ENCODE assay signal across 14 mouse cellular contexts in genomic region chr3:135556851-135557662, GRCm38 (mm10).
A peak's percentile ranks its signal among the peaks of the same experiment; 100 is the strongest.
DNase-seq lines count a peak whose midpoint lies in the region; ATAC-seq and TF ChIP-seq lines count a peak whose summit lies in the region.
"Had no signal": no experiment of that assay in that cellular context is flagged by ENCODE, and none has a peak within 500 bp of the region (broad histone marks: within the 10 kb centered on the region; RNA-seq: fewer than 3 reads in every experiment).

No protein-coding gene starts in this region.

- ATAC-seq in forebrain, embryonic 14.5 days: peak; percentile 74; the same call in 1 of the 2 replicates
- no peak for ATAC-seq in forebrain, embryonic 11.5 days (replicated peaks; ENCODE audit: low FRiP score)
- ATAC-seq in forebrain, postnatal 0 days: peak; percentile 88
- no peak for ATAC-seq in stomach, postnatal 0 days (ENCODE audit: low FRiP score, low TSS enrichment)
- no peak for ATAC-seq in monocyte, adult 5-6 weeks (replicated peaks; ENCODE audit: insufficient number of reproducible peaks, low FRiP score, low TSS enrichment, poor library complexity, severe bottlenecking)

- no peak overlapping the region for H3K4me2 ChIP-seq in forebrain, embryonic 14.5 days (ENCODE audit: low read length)
- no peak overlapping the region for H3K4me2 ChIP-seq in forebrain, embryonic 11.5 days (ENCODE audit: low read depth, low read length, severe bottlenecking)
- H3K4me2 ChIP-seq in forebrain, postnatal 0 days (ENCODE audit: low read depth): no peak overlapping the region
- no peak overlapping the region for H3K4me2 ChIP-seq in stomach, postnatal 0 days (replicated peaks; ENCODE audit: low read depth)
- H3K4me2 ChIP-seq: embryonic facial prominence, embryonic 13.5 days; lung, embryonic 15.5 days had no signal

- no peaks in the 10 kb centered on the region for H3K4me1 ChIP-seq in forebrain, embryonic 14.5 days (ENCODE audit: control insufficient read depth, insufficient read depth, low read length)
- H3K4me1 ChIP-seq in forebrain, embryonic 11.5 days (replicated peaks; ENCODE audit: control insufficient read depth, insufficient read depth, low read length): no peaks in the 10 kb centered on the region
- H3K4me1 ChIP-seq in forebrain, postnatal 0 days (ENCODE audit: insufficient read depth): no peaks in the 10 kb centered on the region
- no peaks in the 10 kb centered on the region for H3K4me1 ChIP-seq in stomach, postnatal 0 days (replicated peaks; ENCODE audit: control insufficient read depth, insufficient read depth)
- H3K4me1 ChIP-seq: embryonic facial prominence, embryonic 13.5 days; heart, embryonic 10.5 days; lung, embryonic 15.5 days had no signal

- no peak for TF ChIP-seq EP300 in stomach, postnatal 0 days (optimal IDR thresholded peaks at IDR 0.05)

- no peak for TF ChIP-seq CTCF in forebrain, postnatal 0 days (IDR thresholded peaks at IDR 0.05; ENCODE audit: low read depth)
- TF ChIP-seq CTCF in stomach, postnatal 0 days (IDR thresholded peaks at IDR 0.05; ENCODE audit: low read depth): no peak

- H3K27me3 ChIP-seq in forebrain, embryonic 14.5 days (replicated peaks; ENCODE audit: control insufficient read depth, insufficient read depth, low read length): no peaks in the 10 kb centered on the region
- no peaks in the 10 kb centered on the region for H3K27me3 ChIP-seq in forebrain, embryonic 11.5 days (ENCODE audit: control insufficient read depth, insufficient read depth, low read length)
- H3K27me3 ChIP-seq in forebrain, postnatal 0 days (ENCODE audit: insufficient read depth, low read length): no peaks in the 10 kb centered on the region
- H3K27me3 ChIP-seq in stomach, postnatal 0 days (ENCODE audit: control insufficient read depth, insufficient read depth, low read length): no peaks in the 10 kb centered on the region
- H3K27me3 ChIP-seq: embryonic facial prominence, embryonic 13.5 days; lung, embryonic 15.5 days had no signal

- H3K9ac ChIP-seq in forebrain, embryonic 14.5 days (ENCODE audit: low read length): no peak overlapping the region
- no peak overlapping the region for H3K9ac ChIP-seq in forebrain, embryonic 11.5 days (ENCODE audit: low read length)
- no peak overlapping the region for H3K9ac ChIP-seq in forebrain, postnatal 0 days
- no peak overlapping the region for H3K9ac ChIP-seq in stomach, postnatal 0 days (ENCODE audit: low read length)
- H3K9ac ChIP-seq: embryonic facial prominence, embryonic 13.5 days; lung, embryonic 15.5 days had no signal

- intact Hi-C loops in left cerebral cortex, postnatal 14 days (cut with DNase I): no loop called here
- intact Hi-C loops in left cerebral cortex, postnatal 10 days (cut with DNase I): no loop called here

- no peaks in the 10 kb centered on the region for H3K9me3 ChIP-seq in forebrain, embryonic 14.5 days (replicated peaks; ENCODE audit: control insufficient read depth, low read length)
- no peaks in the 10 kb centered on the region for H3K9me3 ChIP-seq in forebrain, embryonic 11.5 days (ENCODE audit: control insufficient read depth, low read length)
- H3K9me3 ChIP-seq in forebrain, postnatal 0 days (ENCODE audit: low read length): no peaks in the 10 kb centered on the region
- H3K9me3 ChIP-seq in stomach, postnatal 0 days (ENCODE audit: control insufficient read depth, low read length): no peaks in the 10 kb centered on the region
- H3K9me3 ChIP-seq: embryonic facial prominence, embryonic 13.5 days; heart, embryonic 10.5 days; lung, embryonic 15.5 days had no signal

- no peak overlapping the region for H3K27ac ChIP-seq in forebrain, embryonic 14.5 days (ENCODE audit: low read depth, low read length)
- H3K27ac ChIP-seq in forebrain, embryonic 11.5 days (ENCODE audit: low read depth, low read length): no peak overlapping the region
- H3K27ac ChIP-seq in forebrain, postnatal 0 days (ENCODE audit: low read depth, low read length): no peak overlapping the region
- H3K27ac ChIP-seq in stomach, postnatal 0 days (replicated peaks): no peak overlapping the region
- H3K27ac ChIP-seq: embryonic facial prominence, embryonic 13.5 days; heart, embryonic 10.5 days; lung, embryonic 15.5 days had no signal

- no peaks in the 10 kb centered on the region for H3K36me3 ChIP-seq in forebrain, embryonic 14.5 days (ENCODE audit: control insufficient read depth, insufficient read depth, low read length)
- no peaks in the 10 kb centered on the region for H3K36me3 ChIP-seq in forebrain, embryonic 11.5 days (ENCODE audit: control insufficient read depth, insufficient read depth, low read length)
- H3K36me3 ChIP-seq in forebrain, postnatal 0 days (ENCODE audit: insufficient read depth): no peaks in the 10 kb centered on the region
- H3K36me3 ChIP-seq in stomach, postnatal 0 days (ENCODE audit: control insufficient read depth, insufficient read depth, low read length): no peaks in the 10 kb centered on the region
- H3K36me3 ChIP-seq: embryonic facial prominence, embryonic 13.5 days; lung, embryonic 15.5 days had no signal

- peak; percentile 76 for DNase-seq in forebrain, embryonic 14.5 days (ENCODE audit: low spot score)
- no peak for DNase-seq in forebrain, embryonic 11.5 days (ENCODE audit: low spot score)
- peak; percentile 17 to 19 for DNase-seq in left cerebral cortex, postnatal 14 days (ENCODE audit: low spot score in 2 of 2)
- no peak for DNase-seq in left cerebral cortex, postnatal 10 days (ENCODE audit: extremely low spot score in 1 of 2, low spot score in 2 of 2)
- DNase-seq in forebrain, postnatal 0 days: peak; percentile 69
- peak; percentile 32 for DNase-seq in skeletal muscle tissue, adult 2 months (ENCODE audit: low read depth, low spot score)
- no peak for DNase-seq in stomach, postnatal 0 days (ENCODE audit: low spot score)
- DNase-seq: adrenal gland, postnatal 10 days; cerebellum, postnatal 25 days; thymus, postnatal 14 days had no signal

- WGBS in forebrain, embryonic 14.5 days: 76% methylated on average over 12 of the region's 12 CpGs
- 87% methylated on average over 12 of the region's 12 CpGs for whole genome bisulfite sequencing in forebrain, embryonic 11.5 days
- 42% methylated on average over 12 of the region's 12 CpGs for WGBS in forebrain, postnatal 0 days
- WGBS in stomach, postnatal 0 days: 60% methylated on average over 12 of the region's 12 CpGs

- no peak overlapping the region for H3K4me3 ChIP-seq in forebrain, embryonic 14.5 days (ENCODE audit: low read depth, low read length)
- no peak overlapping the region for H3K4me3 ChIP-seq in forebrain, embryonic 11.5 days (ENCODE audit: low read depth, low read length)
- H3K4me3 ChIP-seq in forebrain, postnatal 0 days (ENCODE audit: low read depth, low read length): no peak overlapping the region
- no peak overlapping the region for H3K4me3 ChIP-seq in stomach, postnatal 0 days (ENCODE audit: low read depth, low read length)
- H3K4me3 ChIP-seq: embryonic facial prominence, embryonic 13.5 days; heart, embryonic 10.5 days; lung, embryonic 15.5 days had no signal

Comparison
In these comparisons a context has a peak if more than half of its experiments do, and no peak if none do; other contexts are left out.
1. ATAC-seq: peak in forebrain, embryonic 14.5 days (single experiment) and forebrain, postnatal 0 days (single experiment); none in forebrain, embryonic 11.5 days (single experiment), stomach, postnatal 0 days (single experiment) and monocyte, adult 5-6 weeks (single experiment).
2. DNase-seq: peak in forebrain, embryonic 14.5 days (single experiment), left cerebral cortex, postnatal 14 days (2 of 2), forebrain, postnatal 0 days (single experiment) and skeletal muscle tissue, adult 2 months (single experiment); none in forebrain, embryonic 11.5 days (single experiment), left cerebral cortex, postnatal 10 days (0 of 2) and stomach, postnatal 0 days (single experiment).